Mouse (Mus musculus): ENCODE data around the gene Usp7. TPM values are rescaled to one million over a fixed set of nuclear protein-coding genes. Genes with fewer than 3 reads are reported as not detected.
"Not testable (repeated sequence)": the region's sequence is repeated elsewhere in the genome, so short reads cannot be mapped to it uniquely, and the experiment has no call there.

Usp7 gene
- polyA plus RNA-seq, 1 experiment from 2014 or later = 16.5 TPM

GRCm38 (mm10) chr16:8780187-8780586 lies 11.9 kb downstream of the Usp7 start:
- H3K4me3 ChIP-seq (ENCODE audit: low read depth, low read length) = no peak overlapping the region
- no peaks in the 10 kb centered on the region for H3K9me3 ChIP-seq (ENCODE audit: low read length)
- no peak for ATAC-seq
- H3K4me2 ChIP-seq (replicated peaks; ENCODE audit: low read depth, low read length) = no peak overlapping the region
- no peak overlapping the region for H3K27ac ChIP-seq (ENCODE audit: low read length)
- 57% methylated on average over 3 of the region's 3 CpGs for WGBS
- no peak for TF ChIP-seq EP300 (IDR thresholded peaks at IDR 0.05)
- TF ChIP-seq CTCF (IDR thresholded peaks at IDR 0.05) = no peak
- DNase-seq (ENCODE audit: low spot score) = no peak
- no peaks in the 10 kb centered on the region for H3K27me3 ChIP-seq (replicated peaks; ENCODE audit: insufficient read depth, low read length)
- no peak overlapping the region for H3K9ac ChIP-seq (replicated peaks; ENCODE audit: low read depth)
- no peaks in the 10 kb centered on the region for H3K36me3 ChIP-seq (ENCODE audit: insufficient read depth, low read length)
- H3K4me1 ChIP-seq (ENCODE audit: insufficient read depth, low read depth, low read length) = no peaks in the 10 kb centered on the region

GRCm38 (mm10) chr16:8778697-8779096 lies 13.4 kb downstream of the Usp7 start:
- no peak for ATAC-seq

GRCm38 (mm10) chr16:8777202-8777601 lies 14.9 kb downstream of the Usp7 start:
- ATAC-seq (no peak), DNase-seq (ENCODE audit: low spot score) (no peak)
- no peak overlapping the region for H3K4me2 ChIP-seq (replicated peaks; ENCODE audit: low read depth, low read length)
- H3K4me3 ChIP-seq (ENCODE audit: low read depth, low read length) = no peak overlapping the region
- WGBS = 31% methylated on average over 2 of the region's 2 CpGs
- H3K9me3 ChIP-seq (ENCODE audit: low read length) = no peaks in the 10 kb centered on the region
- H3K36me3 ChIP-seq (ENCODE audit: insufficient read depth, low read length) = no peaks in the 10 kb centered on the region
- H3K4me1 ChIP-seq (ENCODE audit: insufficient read depth, low read depth, low read length) = no peaks in the 10 kb centered on the region
- TF ChIP-seq EP300 (IDR thresholded peaks at IDR 0.05) (no peak), CTCF (IDR thresholded peaks at IDR 0.05) (no peak)
- no peak overlapping the region for H3K27ac ChIP-seq (ENCODE audit: low read length)
- no peak overlapping the region for H3K9ac ChIP-seq (replicated peaks; ENCODE audit: low read depth)
- H3K27me3 ChIP-seq (replicated peaks; ENCODE audit: insufficient read depth, low read length) = no peaks in the 10 kb centered on the region

More at GRCm38 (mm10) chr16:8778697-8779096, 13.4 kb downstream of the Usp7 start:
- no peak overlapping the region for H3K27ac ChIP-seq (ENCODE audit: low read length)
- no peaks in the 10 kb centered on the region for H3K27me3 ChIP-seq (replicated peaks; ENCODE audit: insufficient read depth, low read length)
- H3K4me2 ChIP-seq (replicated peaks; ENCODE audit: low read depth, low read length) = no peak overlapping the region
- no peaks in the 10 kb centered on the region for H3K36me3 ChIP-seq (ENCODE audit: insufficient read depth, low read length)
- H3K9me3 ChIP-seq (ENCODE audit: low read length) = no peaks in the 10 kb centered on the region
- H3K4me1 ChIP-seq (ENCODE audit: insufficient read depth, low read depth, low read length) = no peaks in the 10 kb centered on the region
- no peak overlapping the region for H3K4me3 ChIP-seq (ENCODE audit: low read depth, low read length)
- no peak for DNase-seq (ENCODE audit: low spot score)
- no peak for TF ChIP-seq CTCF (IDR thresholded peaks at IDR 0.05)
- TF ChIP-seq EP300 (IDR thresholded peaks at IDR 0.05) = no peak
- H3K9ac ChIP-seq (replicated peaks; ENCODE audit: low read depth) = no peak overlapping the region

- Histone ChIP-seq H3K9ac (replicated peaks; ENCODE audit: low read depth) (no peak overlapping the region), H3K4me2 (replicated peaks; ENCODE audit: low read depth, low read length) (no peak overlapping the region), H3K27ac (ENCODE audit: low read length) (no peak overlapping the region), H3K36me3 (ENCODE audit: insufficient read depth, low read length) (no peaks in the 10 kb centered on the region), H3K4me3 (ENCODE audit: low read depth, low read length) (no peak overlapping the region), H3K27me3 (replicated peaks; ENCODE audit: insufficient read depth, low read length) (no peaks in the 10 kb centered on the region), H3K9me3 (ENCODE audit: low read length) (no peaks in the 10 kb centered on the region), H3K4me1 (ENCODE audit: insufficient read depth, low read depth, low read length) (no peaks in the 10 kb centered on the region)
- TF ChIP-seq EP300 (IDR thresholded peaks at IDR 0.05) (no peak), CTCF (IDR thresholded peaks at IDR 0.05) (no peak)
- ATAC-seq = no peak
- DNase-seq (ENCODE audit: low spot score) = no peak
- 83% methylated on average over 11 of the region's 11 CpGs for WGBS
Observed at GRCm38 (mm10) chr16:8776634-8777033, 15.5 kb downstream of the Usp7 start.

DNA sequence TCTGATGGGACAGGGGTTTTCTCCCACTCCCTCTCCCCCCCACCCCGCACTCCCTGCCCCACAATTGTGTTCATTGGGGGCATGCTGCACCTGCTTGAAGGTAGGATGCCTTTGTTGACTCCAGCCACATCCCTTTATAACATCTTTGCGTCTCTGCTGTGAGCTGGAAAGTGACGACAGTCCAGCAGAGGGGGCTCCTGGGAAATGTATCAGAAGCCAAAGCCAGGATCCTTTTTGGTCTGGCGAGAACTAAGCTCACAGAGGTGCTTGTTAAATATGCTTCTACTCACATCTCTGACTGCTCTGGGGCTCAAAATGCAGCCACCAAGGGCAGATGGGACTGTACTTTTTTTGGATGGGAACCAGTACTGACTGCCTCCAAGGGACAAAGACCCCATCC lies 21.0 kb downstream of the Usp7 start:
- no peak overlapping the region for H3K4me3 ChIP-seq (ENCODE audit: low read depth, low read length)
- 29% methylated on average over 4 of the region's 4 CpGs for WGBS

GRCm38 (mm10) chr16:8770342-8770741 lies 21.8 kb downstream of the Usp7 start:
- H3K4me3 ChIP-seq (ENCODE audit: low read depth, low read length); H3K36me3 ChIP-seq (ENCODE audit: insufficient read depth, low read length); H3K9me3 ChIP-seq (ENCODE audit: low read length); H3K4me2 ChIP-seq (replicated peaks; ENCODE audit: low read depth, low read length); H3K9ac ChIP-seq (replicated peaks; ENCODE audit: low read depth); ATAC-seq; H3K4me1 ChIP-seq (ENCODE audit: insufficient read depth, low read depth, low read length); H3K27me3 ChIP-seq (replicated peaks; ENCODE audit: insufficient read depth, low read length); H3K27ac ChIP-seq (ENCODE audit: low read length); DNase-seq (ENCODE audit: low spot score): not testable (repeated sequence)
- 52% methylated on average over 8 of the region's 8 CpGs for WGBS

More for the DNA sequence above, 21.0 kb downstream of the Usp7 start:
- DNase-seq (ENCODE audit: low spot score) = no peak
- Histone ChIP-seq H3K9ac (replicated peaks; ENCODE audit: low read depth) (no peak overlapping the region), H3K27me3 (replicated peaks; ENCODE audit: insufficient read depth, low read length) (no peaks in the 10 kb centered on the region), H3K9me3 (ENCODE audit: low read length) (no peaks in the 10 kb centered on the region), H3K27ac (ENCODE audit: low read length) (no peak overlapping the region), H3K4me2 (replicated peaks; ENCODE audit: low read depth, low read length) (no peak overlapping the region), H3K36me3 (ENCODE audit: insufficient read depth, low read length) (no peaks in the 10 kb centered on the region), H3K4me1 (ENCODE audit: insufficient read depth, low read depth, low read length) (no peaks in the 10 kb centered on the region)
- no peak for TF ChIP-seq EP300 (IDR thresholded peaks at IDR 0.05)
- peak; percentile 28; the same call in 1 of the 2 replicates for TF ChIP-seq CTCF (IDR thresholded peaks at IDR 0.05)
- ATAC-seq = no peak

DNA sequence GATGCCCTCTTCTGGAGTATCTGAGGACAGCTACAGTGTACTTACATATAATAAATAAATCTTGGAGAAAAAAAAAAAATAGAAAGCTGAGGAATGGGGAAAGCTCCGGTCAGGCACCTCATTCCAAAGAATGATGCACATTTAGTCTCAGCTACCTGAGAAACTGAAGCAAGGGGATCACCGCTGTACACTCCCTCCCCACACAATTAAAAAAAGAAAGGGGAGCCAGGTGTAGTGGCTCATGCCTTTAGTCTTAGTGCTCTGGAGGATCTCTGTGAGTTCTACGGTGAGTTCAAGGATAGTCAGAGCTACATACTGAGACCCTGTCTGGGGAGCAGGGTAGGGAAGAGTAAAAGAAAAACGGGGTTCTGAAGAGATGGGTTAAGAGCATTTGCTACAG lies 22.6 kb downstream of the Usp7 start:
- DNase-seq (ENCODE audit: low spot score) (peak; percentile 26), ATAC-seq (no peak)
- H3K4me3 ChIP-seq (ENCODE audit: low read depth, low read length) = no peak overlapping the region
- WGBS = 40% methylated on average over 4 of the region's 4 CpGs
- no peaks in the 10 kb centered on the region for H3K36me3 ChIP-seq (ENCODE audit: insufficient read depth, low read length)
- H3K27ac ChIP-seq (ENCODE audit: low read length) = no peak overlapping the region
- no peak overlapping the region for H3K4me2 ChIP-seq (replicated peaks; ENCODE audit: low read depth, low read length)
- no peak overlapping the region for H3K9ac ChIP-seq (replicated peaks; ENCODE audit: low read depth)
- no peaks in the 10 kb centered on the region for H3K9me3 ChIP-seq (ENCODE audit: low read length)
- H3K4me1 ChIP-seq (ENCODE audit: insufficient read depth, low read depth, low read length) = no peaks in the 10 kb centered on the region
- TF ChIP-seq EP300 (IDR thresholded peaks at IDR 0.05) (no peak), CTCF (IDR thresholded peaks at IDR 0.05) (no peak)
- H3K27me3 ChIP-seq (replicated peaks; ENCODE audit: insufficient read depth, low read length) = no peaks in the 10 kb centered on the region
